Mouse (Mus musculus) bone marrow macrophage, adult 2 months (primary cell): Measurements from ENCODE around the gene Pde4c.

Experiments used
- CTCF ChIP-seq: IDR thresholded peaks from 2 replicates; pipeline ENCODE4 v1.5.1; 2012; ENCODE audit warnings: low read depth, mild to moderate bottlenecking, low read length, moderate library complexity
- POLR2A ChIP-seq: IDR thresholded peaks from 2 replicates; pipeline ENCODE4 v1.6.1; 2012; ENCODE audit warnings: mild to moderate bottlenecking, low read depth, low read length, borderline replicate concordance

DNA sequence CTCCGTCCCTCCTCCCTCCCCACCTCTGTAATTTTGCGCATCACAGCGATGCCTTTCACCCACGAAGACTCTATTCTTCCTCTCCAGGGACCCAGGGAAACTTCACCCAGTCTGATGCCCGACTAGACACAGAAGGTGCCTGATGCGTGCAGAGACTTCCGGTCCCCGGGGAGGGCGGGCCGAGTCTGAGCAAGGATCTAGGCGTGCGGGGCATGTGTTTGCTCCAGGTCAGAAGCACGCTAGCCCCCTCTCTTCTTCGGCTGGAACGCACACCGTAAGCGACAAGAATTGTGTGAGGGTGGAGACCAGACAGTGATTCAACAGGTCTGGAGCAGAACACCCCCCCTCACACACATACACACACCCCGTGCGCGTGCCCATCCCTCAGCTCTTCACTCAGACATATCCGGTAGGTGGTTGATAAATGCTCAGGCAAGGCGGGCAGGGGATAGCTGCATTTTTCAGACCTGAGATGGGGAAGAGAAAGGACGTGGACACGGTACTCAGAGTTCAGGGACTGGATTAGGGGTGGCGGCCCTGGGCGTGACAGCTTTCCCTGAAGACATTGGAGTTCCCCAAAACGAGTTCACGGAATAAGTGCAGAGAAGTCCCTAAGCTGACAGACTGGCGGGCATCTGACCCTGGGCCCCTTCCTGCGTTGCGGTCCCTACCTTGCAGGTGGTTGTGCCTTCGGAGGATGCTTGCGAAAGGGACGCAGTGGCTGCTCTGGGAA, 42.5 kb downstream of the Pde4c start:
- no peak for TF ChIP-seq POLR2A
- TF ChIP-seq CTCF, result no peak; the same call in 1 of the 2 replicates
